Comparison of ENCODE assay signal across 9 mouse cellular contexts in genomic region chr8:90862038-90862437, GRCm38 (mm10). TPM values are rescaled to one million over a fixed set of nuclear protein-coding genes. Genes with fewer than 3 reads are reported as not detected.
DNase-seq lines count a peak whose midpoint lies in the region; ATAC-seq and TF ChIP-seq lines count a peak whose summit lies in the region.
"Had no signal": no experiment of that assay in that cellular context is flagged by ENCODE, and none has a peak within 500 bp of the region (broad histone marks: within the 10 kb centered on the region; RNA-seq: fewer than 3 reads in every experiment).

No protein-coding gene starts in this region.

- no peaks in the 10 kb centered on the region for H3K36me3 ChIP-seq in liver, postnatal 0 days (replicated peaks; ENCODE audit: insufficient read depth, low read length)
- no peaks in the 10 kb centered on the region for H3K36me3 ChIP-seq in forebrain, embryonic 13.5 days (ENCODE audit: poor library complexity, severe bottlenecking)
- H3K36me3 ChIP-seq in midbrain, embryonic 11.5 days (ENCODE audit: control insufficient read depth, insufficient read depth, low read length): no peaks in the 10 kb centered on the region

- peak; percentile 51 for DNase-seq in liver
- no peak for DNase-seq in liver, postnatal 0 days
- peak; percentile 81 for DNase-seq in heart, postnatal 4 days
- DNase-seq in midbrain, embryonic 11.5 days (ENCODE audit: low spot score, missing footprints): peak; percentile 95
- no peak for DNase-seq in B cell, adult 2 months

- WGBS in liver, postnatal 0 days (ENCODE audit: insufficient replicate concordance): 43% methylated on average over 9 of the region's 9 CpGs
- 0% methylated on average over 9 of the region's 9 CpGs for WGBS in forebrain, embryonic 13.5 days
- WGBS in midbrain, embryonic 11.5 days: 2% methylated on average over 9 of the region's 9 CpGs

- H3K9ac ChIP-seq in liver, postnatal 0 days (replicated peaks): no peak overlapping the region
- H3K9ac ChIP-seq in forebrain, embryonic 13.5 days: peak overlapping the region; percentile 35; the same call in 1 of the 2 replicates
- H3K9ac ChIP-seq in midbrain, embryonic 11.5 days (ENCODE audit: low read length): 0 out of 2 replicates have a peak overlapping the region, but pooled peaks have one; percentile 21

- no peak overlapping the region for H3K4me2 ChIP-seq in liver, postnatal 0 days (ENCODE audit: low read depth, low read length)
- peak overlapping the region; percentile 42 for H3K4me2 ChIP-seq in forebrain, embryonic 13.5 days
- peak overlapping the region; percentile 25; the same call in 1 of the 2 replicates for H3K4me2 ChIP-seq in midbrain, embryonic 11.5 days

- no peaks in the 10 kb centered on the region for H3K27me3 ChIP-seq in liver, postnatal 0 days (ENCODE audit: insufficient read depth, low read length)
- no peaks in the 10 kb centered on the region for H3K27me3 ChIP-seq in forebrain, embryonic 13.5 days
- no peaks in the 10 kb centered on the region for H3K27me3 ChIP-seq in midbrain, embryonic 11.5 days (ENCODE audit: control insufficient read depth, insufficient read depth, low read length)

- no peaks in the 10 kb centered on the region for H3K9me3 ChIP-seq in liver, postnatal 0 days (ENCODE audit: low read length)
- H3K9me3 ChIP-seq in forebrain, embryonic 13.5 days (replicated peaks): no peaks in the 10 kb centered on the region
- H3K9me3 ChIP-seq in midbrain, embryonic 11.5 days (ENCODE audit: control insufficient read depth, low read length): no peaks in the 10 kb centered on the region

- no peak for TF ChIP-seq EP300 in liver, postnatal 0 days (IDR thresholded peaks at IDR 0.05; ENCODE audit: low read depth)

- no peak for TF ChIP-seq CTCF in liver, postnatal 0 days (IDR thresholded peaks at IDR 0.05; ENCODE audit: low read depth)

- no peaks in the 10 kb centered on the region; the same call in 1 of the 2 replicates for H3K4me1 ChIP-seq in liver, postnatal 0 days (ENCODE audit: insufficient read depth)
- H3K4me1 ChIP-seq in forebrain, embryonic 13.5 days: peaks cover 23% of the 10 kb centered on the region
- peaks cover 18% of the 10 kb centered on the region for H3K4me1 ChIP-seq in midbrain, embryonic 11.5 days (ENCODE audit: control insufficient read depth, insufficient read depth, low read length)

- H3K27ac ChIP-seq in liver, postnatal 0 days (ENCODE audit: low read depth): no peak overlapping the region
- H3K27ac ChIP-seq in forebrain, embryonic 13.5 days: peak overlapping the region; percentile 93
- peak overlapping the region; percentile 76 for H3K27ac ChIP-seq in midbrain, embryonic 11.5 days (ENCODE audit: low read depth, low read length)

- ATAC-seq in liver, postnatal 0 days: no peak
- ATAC-seq in common myeloid progenitor, adult 5-6 weeks (replicated peaks; ENCODE audit: low read depth, poor library complexity, severe bottlenecking): peak; percentile 42
- ATAC-seq in forebrain, embryonic 13.5 days: peak; percentile 91
- peak; percentile 94 for ATAC-seq in midbrain, embryonic 11.5 days (ENCODE audit: low FRiP score)
- ATAC-seq in CD4-positive, CD25-positive, alpha-beta regulatory T cell, adult 4 months: no peak

- no peak overlapping the region for H3K4me3 ChIP-seq in liver, postnatal 0 days (ENCODE audit: low read depth, low read length)
- no peak overlapping the region for H3K4me3 ChIP-seq in forebrain, embryonic 13.5 days
- H3K4me3 ChIP-seq in midbrain, embryonic 11.5 days (ENCODE audit: low read depth, low read length): no peak overlapping the region
- H3K4me3 ChIP-seq: myocyte had no signal

RNA-seq across cellular contexts. Expression of gene Chd9, which starts 33.9 kb away (rescaled TPM):
- 27.2 and 32.2 TPM in 2 replicates for polyA plus RNA-seq in liver, postnatal 0 days (2015; fragmentation: Nextera tagmentation; extraction: Ambion mirVana)
- 57.2 and 83.1 TPM in 2 replicates for total RNA-seq in common myeloid progenitor, adult 5-6 weeks (2017)
- polyA plus RNA-seq in forebrain, embryonic 13.5 days (2015; fragmentation: Nextera tagmentation; extraction: Ambion mirVana): 77.0 and 85.2 TPM in 2 replicates
- total RNA-seq in heart, postnatal 4 days (2021): 10 to 100 TPM; 40.7 to 43.4 TPM
- 35.8 and 38.1 TPM in 2 replicates for polyA plus RNA-seq in midbrain, embryonic 11.5 days (2014; fragmentation: Nextera tagmentation; extraction: Ambion mirVana)
- polyA plus RNA-seq in CD4-positive, CD25-positive, alpha-beta regulatory T cell, adult 4 months (2017; shearing (Covaris generic)): 100 to 1,000 TPM; 195 to 267 TPM

RNA-seq across cellular contexts. Expression of gene Gm19935, which starts 44.8 kb away (rescaled TPM):
- polyA plus RNA-seq in liver, postnatal 0 days (2015; fragmentation: Nextera tagmentation; extraction: Ambion mirVana): not detected in 2 replicates
- total RNA-seq in common myeloid progenitor, adult 5-6 weeks (2017): not detected in 2 replicates
- polyA plus RNA-seq in forebrain, embryonic 13.5 days (2015; fragmentation: Nextera tagmentation; extraction: Ambion mirVana): 0.43 TPM in 1 of 2 replicates, not detected in the other
- not detected for total RNA-seq in heart, postnatal 4 days (2021)
- not detected in 2 replicates for polyA plus RNA-seq in midbrain, embryonic 11.5 days (2014; fragmentation: Nextera tagmentation; extraction: Ambion mirVana)
- not detected for polyA plus RNA-seq in CD4-positive, CD25-positive, alpha-beta regulatory T cell, adult 4 months (2017; shearing (Covaris generic))
- polyA plus RNA-seq: myocyte had no signal

Comparison
In these comparisons a context has a peak if more than half of its experiments do, and no peak if none do; other contexts are left out.
1. DNase-seq: peak in liver (single experiment), heart, postnatal 4 days (single experiment) and midbrain, embryonic 11.5 days (single experiment); none in liver, postnatal 0 days (single experiment) and B cell, adult 2 months (0 of 2).
2. ATAC-seq: peak in common myeloid progenitor, adult 5-6 weeks (single experiment), forebrain, embryonic 13.5 days (single experiment) and midbrain, embryonic 11.5 days (single experiment); none in liver, postnatal 0 days (single experiment) and CD4-positive, CD25-positive, alpha-beta regulatory T cell, adult 4 months (single experiment).